Mouse (Mus musculus) retina, postnatal 1 day (tissue): ENCODE data around the gene Galk2.

ENCODE experiments used
- DNase-seq: peaks from one replicate; pipeline ENCODE4 v3.0.0-alpha.2; 2012

Gene Galk2

DNA sequence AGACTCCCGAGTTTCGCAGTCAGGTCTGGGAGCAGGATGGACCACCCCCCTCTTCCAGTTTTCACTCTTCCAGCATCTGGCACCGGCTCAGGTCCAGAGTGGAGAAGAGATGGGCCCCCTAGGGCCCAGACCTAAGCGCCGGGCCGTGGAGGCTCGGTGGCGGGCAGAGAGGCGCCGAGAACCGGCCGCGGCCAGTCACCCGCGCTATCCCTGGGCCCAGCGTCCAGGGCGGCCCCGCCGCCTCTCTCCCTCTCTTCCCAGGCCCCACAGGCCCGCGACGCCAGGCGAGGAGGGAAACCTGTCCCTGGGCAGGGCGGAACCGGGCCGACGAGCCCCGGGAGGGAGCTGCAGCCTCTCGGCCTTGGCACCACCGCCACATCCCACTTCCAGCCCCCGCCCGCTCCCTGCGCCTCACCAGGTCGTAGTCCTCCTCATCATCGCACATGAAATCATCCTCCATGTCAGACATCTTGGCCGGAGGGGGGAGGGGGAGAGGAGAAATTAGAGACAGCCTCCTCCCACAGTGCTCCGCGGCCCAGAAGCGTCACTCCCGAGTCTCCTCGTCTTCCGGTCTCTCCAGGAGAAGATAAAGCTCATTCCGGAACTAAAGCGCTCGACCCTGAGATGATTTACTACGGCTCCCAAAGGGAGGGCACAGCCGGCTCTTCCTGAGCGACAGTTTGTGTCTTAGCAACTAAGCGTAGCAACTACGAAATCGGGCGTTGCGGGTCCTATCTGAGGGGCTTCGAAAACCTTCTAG, at the start of gene Galk2, which contains the start of gene Cops2:
TSS of gene Galk2 (plus strand) at position 589 of the 760 bp plus-strand sequence.
TSS of gene Cops2 (minus strand) at position 619 of the 760 bp plus-strand sequence.
- DNase-seq = peak; percentile 99

- DNase-seq = no peak
These were observed 49.4 kb upstream of the Galk2 start for GRCm38 (mm10) chr2:125809551-125809950.

- no peak for DNase-seq
These were observed 47.6 kb upstream of the Galk2 start for GRCm38 (mm10) chr2:125811332-125811731.

DNA sequence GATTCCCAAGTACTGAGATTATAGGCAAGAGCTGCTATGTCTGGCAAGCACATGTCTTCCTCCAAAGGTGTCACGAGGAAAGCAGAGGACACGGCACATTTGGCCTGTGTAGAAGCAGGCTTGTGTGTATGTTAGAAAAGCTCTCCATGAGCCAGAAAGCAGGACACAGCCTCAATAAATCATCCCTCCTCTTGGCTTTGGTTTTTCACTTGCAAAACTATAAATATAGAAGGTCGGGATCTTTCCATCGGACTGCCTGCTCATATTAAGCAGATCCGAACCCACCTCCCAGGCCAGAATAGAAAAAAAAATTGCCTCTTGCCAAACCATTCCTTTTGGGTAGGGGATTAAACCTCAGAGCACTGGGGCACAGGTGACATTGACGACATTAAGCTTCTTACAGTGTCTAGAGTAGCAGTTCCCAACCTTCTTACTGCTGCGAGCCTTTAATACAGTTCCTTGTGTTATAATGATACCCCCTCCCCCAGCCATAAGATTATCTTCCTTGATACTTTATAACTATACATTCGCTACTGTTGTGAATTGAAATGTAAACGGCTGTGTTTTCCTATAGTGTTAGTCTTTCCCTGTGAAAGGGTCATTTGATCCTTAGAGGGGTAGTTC, 44.8 kb upstream of the Galk2 start:
- DNase-seq = peak; percentile 16

DNA sequence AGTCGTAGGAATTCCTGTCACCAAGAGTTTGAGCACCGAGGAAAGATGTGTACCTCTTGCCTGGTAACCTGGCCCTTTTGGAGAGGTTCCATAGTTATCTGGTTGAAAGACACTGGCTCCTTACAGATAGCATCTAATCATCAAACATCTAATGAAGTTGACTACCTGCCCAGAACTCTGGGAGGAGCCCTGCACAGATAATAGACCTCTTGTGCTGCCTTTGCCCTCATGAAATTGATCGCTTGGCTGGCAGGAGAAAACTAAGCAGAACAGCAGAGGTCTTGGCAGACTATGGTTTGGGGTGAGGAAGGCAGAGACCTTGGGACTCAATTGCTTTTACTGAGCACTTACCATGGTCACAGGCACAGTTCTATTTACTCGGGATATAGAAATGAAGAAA, 38.5 kb upstream of the Galk2 start:
- DNase-seq = no peak

- DNase-seq = no peak
These were observed 32.7 kb upstream of the Galk2 start for GRCm38 (mm10) chr2:125826201-125826600.

DNA sequence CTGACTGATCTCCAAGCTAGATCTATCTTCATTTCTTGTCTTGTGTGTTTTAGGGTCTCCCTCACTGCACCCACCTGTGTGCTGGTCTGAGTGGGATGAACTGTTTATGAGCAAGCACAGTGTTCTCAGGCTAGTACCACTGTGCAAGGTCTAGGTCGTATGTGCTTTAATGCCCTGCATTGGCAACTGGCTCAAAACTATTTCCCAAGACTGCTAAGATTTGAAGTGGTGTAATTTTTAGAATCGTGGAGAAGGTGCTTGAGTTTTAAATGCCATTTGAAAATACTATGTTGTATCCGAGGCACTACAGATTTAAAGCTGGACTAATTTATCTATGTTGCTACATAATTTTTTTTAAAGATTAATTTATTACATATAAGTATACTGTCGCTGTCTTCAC, 31.0 kb upstream of the Galk2 start:
- no peak for DNase-seq

DNA sequence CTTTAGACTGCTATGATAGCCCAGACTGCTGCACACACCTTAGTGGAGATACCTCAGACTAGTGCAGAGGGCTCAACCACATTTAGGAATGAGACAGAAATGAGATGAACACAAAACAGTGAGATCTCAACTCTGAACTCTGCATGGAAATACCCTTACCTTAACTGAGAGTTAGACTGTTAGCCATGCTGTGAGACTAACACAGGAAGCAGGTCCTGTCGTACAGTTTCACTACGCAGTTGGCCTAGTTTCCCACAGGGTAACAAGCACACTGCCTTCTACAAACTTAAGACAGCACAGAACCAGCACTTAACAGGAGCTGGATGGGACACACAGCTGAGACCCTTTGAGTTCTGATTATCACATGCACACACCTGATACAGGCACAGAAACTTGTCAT, 29.0 kb upstream of the Galk2 start:
- no peak for DNase-seq

DNA sequence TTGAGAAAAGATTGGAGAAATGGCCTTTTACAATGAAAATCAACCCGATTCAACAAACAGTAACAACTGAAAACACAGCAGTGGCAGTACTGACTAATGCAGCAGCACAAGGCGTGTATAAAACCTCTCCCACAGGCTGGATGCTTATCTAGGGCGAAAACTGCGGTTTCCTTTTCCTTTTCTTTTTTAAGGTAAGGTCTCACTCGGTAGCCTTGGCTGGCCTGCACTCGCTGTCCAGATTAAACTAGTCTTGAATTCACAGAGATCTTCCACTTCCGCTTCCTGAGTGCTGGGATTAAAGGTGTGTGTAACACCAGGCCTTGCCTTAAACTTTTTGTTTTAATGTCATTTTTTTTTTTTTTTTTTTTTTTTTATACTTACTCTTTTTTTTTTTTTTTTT, 20.8 kb upstream of the Galk2 start:
- no peak for DNase-seq

DNA sequence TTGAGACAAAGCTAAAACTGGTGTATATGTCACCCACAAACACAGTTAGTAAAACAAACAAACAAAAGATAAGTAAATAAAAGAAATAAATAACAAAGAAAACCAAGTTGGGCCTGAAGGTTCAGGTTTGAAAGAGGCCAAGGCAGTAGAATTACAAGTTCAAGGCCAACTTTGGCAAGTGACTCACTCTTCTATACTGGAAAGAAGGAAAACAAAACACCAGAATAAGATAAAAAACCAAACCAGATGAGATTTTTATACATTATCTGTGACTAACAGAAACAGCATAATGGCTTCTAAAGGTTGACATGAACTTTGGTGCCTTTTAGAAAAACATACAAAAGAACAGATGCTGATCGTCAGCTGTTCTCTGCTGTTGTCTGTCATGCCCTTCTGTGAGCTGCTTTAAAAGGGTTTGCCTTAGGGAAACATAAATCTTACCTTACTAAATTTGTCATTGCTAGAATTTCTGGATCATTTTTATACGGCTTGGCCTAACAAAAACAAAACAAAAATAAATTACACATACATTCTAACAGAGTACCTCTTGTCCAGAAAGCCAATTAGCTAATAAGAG, 20.1 kb upstream of the Galk2 start:
- no peak for DNase-seq

DNA sequence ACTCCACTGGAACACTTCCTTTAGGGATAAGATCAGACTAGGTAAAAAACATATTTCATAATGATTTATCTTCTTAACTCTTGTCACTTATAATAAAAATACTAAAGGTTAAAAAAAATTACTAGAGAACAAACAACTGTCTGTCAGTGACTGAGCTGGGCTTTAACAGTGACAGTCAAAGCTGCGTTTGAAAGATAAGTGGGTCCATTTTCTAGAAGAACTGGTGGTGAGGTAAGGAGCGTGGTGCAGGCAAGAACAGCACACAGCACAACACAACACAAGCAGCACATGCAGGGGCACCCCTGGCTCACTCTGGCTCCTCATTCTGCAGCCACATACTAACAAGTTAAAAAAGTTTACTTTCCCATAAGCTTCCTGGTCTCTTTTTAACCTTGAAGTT, 7.7 kb upstream of the Galk2 start:
- no peak for DNase-seq

- DNase-seq = no peak
These were observed 1.2 kb upstream of the Galk2 start for GRCm38 (mm10) chr2:125857707-125858106.

DNA sequence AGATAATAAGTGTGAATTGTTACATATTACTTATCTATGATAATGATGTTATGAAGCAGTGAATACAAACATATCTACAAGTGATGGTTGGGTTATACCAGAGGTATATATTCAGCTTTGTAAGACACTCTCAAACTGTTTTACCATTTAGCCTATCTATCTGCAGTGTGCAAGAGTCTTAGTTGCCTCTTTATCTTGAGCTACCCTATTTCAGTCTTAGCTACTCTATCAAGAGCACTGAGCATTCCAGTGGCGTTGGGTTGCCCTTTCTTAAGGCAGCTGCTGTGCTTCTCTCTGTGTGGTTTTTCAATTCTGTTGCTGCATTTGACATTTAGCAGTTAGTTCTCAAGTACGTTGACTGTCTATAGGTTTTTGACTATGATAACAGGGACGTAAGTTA, 4.9 kb downstream of the Galk2 start:
- DNase-seq = no peak

DNA sequence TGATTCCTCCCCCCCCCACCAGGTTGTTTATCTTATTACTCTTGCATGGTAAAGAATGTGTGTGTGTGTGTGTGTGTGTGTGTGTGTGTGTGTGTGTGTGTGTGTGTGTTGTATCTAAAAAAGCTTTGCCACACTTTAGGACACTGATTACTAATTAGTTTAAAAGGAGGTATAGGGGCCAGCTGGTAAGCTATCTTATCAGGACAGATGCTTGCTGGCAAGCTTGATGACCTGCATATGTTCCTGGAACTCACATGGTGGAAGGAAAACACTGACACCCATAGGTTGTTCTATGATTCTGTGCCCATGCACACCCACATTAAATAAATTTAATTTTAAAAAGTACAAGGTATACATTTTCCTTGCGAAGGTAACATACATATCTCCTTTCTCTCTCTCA, 5.6 kb downstream of the Galk2 start:
- DNase-seq = no peak

DNA sequence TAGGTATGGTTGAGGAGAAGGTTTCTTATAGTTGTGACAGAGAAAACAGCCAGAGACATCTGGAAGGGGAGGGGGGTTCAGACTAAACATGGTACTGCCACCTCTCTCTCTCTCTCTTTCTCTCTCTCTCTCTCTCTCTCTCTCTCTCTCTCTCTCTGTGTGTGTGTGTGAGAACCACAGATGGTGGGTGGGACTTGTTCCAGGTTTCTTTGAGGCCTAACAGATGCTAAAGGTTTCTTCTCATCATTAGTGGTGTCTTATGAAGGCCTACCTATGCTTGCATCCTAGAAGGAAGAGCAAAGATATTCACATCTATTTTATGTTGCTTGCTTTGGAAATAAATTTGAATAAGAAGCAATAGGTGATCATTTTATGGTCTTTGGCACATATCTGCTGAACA, 6.7 kb downstream of the Galk2 start:
- peak; percentile 8 for DNase-seq

- DNase-seq = peak; percentile 81
These were observed 7.3 kb downstream of the Galk2 start for GRCm38 (mm10) chr2:125866058-125866740.

DNA sequence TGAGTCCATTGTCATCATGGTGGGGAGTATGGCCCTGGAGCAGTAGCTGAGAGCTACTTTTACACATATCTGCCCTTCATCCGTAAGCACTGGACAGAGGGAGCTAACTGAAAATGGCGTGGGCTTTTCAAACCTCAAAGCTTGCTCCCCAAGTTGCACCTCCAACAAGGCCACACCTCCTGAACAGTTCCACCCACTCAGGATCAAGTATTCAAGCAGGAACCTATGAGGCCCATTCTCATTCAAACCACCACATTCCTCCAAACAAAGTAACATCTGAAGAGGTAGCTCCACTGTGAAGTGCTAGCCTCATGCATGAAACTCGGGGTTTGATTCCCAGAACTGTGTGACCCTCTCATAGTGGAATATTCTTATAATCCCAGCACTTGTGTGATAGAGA, 9.4 kb downstream of the Galk2 start:
- DNase-seq = no peak

DNA sequence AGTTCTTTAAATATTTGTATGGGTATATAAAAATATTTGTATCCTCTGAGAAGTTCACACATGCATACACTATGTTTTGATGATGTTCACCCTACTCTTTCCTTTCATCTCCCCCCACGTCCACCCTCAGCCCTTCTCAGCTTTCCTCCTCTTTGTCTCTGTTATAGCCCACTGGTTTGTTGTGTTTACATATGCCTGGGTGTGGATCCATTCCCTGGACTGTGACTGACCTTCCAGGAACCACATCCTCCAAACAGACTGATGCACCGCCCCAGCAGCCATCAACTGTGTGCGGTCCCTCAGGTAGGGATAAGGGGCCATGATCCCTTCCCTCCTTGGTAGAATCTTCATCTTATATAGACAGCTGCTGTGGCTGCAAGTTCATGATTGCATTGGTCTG, 11.2 kb downstream of the Galk2 start:
- no peak for DNase-seq

- DNase-seq = no peak
These were observed 27.1 kb downstream of the Galk2 start for GRCm38 (mm10) chr2:125885891-125886576.

DNA sequence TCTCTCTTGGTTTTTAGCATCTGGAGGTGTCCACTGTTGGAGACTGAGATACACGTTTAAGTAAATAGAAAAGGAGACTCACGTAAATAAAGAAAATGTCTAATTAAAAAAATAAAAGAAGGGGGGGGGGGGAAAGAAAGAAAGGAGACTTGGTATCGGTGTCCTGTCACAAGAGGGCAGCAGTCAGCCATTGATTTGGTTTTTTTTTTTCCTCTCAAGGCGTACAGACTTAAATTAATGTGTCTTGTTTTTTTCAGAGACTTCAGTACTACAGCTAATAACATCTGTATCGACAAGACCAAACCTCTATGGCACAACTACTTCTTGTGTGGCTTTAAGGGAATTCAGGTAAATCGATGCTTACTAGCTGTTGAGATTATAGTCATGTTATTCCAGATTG, 34.2 kb downstream of the Galk2 start:
- peak; percentile 26 for DNase-seq

- DNase-seq = no peak
These were observed 36.2 kb downstream of the Galk2 start for GRCm38 (mm10) chr2:125895099-125895498.

- DNase-seq = no peak
These were observed 37.4 kb downstream of the Galk2 start for GRCm38 (mm10) chr2:125896355-125896754.

DNA sequence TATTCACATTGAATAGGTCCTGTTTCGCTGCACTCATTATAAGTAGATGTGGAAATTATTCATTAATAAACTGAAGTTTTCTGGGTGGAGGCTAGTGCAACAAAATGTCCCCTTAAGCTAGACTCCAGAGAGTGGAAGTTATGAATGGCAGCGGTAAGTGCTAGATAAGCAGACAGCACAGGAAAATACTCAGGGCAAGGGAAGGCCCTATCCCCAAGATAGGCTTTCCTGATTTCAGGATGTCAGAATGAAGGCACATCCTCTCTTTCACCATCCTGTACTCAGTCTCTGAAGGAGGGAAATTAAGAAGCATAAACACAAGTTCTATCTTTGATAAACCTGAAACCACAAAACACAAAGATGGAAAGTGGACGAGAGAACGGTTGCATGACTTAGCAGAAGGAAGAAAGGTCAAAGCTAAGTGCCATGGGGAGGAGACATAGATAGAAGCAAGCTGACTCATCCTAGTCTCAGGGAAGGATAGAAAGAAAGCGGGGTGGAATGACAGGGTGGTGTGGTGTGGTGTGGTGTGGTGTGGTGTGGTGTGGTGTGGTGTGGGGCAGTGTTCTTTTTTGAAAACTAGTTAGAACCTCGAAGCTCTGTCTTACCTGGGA, 42.0 kb downstream of the Galk2 start:
- DNase-seq = no peak
